Mouse (Mus musculus) c-Kit-positive CD71-negative TER-119-negative erythroid progenitor cells, embryonic 14.5 days (primary cell): ENCODE measurements around the gene Llgl1.
A peak's percentile ranks its signal among the peaks of the same experiment; 100 is the strongest.

Source experiments
- DNase-seq: peaks from one replicate; pipeline ENCODE4 v3.0.0-alpha.2; 2013; ENCODE audit warnings: low read depth

The Llgl1 gene

DNA sequence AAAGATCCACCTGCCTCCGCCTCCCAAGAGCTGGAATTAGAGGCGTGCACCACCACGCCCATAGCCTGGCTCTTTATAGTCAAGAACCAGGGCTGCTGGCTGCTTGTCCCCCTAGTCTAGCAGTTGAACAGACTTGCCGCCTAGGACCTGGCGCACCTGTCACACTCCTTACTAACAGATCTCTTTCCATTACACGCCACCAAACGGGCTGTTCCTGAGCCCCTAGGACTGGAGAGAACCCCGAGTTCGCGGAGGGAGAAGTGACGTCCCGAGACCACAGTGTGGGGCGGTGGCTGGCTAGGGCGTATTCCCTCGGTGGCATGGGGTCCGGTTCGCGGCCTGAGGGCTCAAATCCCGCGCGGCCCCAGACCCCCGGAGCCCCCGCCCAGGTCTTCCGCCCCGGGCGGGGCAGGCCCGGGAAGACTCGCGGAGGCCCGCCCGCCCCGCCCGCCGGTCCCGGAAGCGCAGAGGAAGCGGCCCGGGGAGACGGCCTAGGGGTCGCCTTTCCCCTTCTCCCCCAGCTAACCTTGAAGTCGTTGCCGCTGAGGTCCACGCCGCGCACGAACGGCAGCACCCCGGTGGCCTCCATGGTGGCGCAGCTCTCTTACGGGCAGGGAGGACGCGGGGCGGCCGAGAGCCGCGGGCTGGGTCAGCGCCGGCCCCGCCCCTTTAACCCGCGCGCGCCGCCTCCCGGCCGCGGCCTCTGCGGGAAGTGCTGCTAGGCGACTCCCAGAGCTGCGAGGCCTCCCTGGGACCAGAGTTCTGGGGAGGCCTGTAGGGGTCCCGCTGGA is 27.3 kb downstream of the Llgl1 start, which contains the start of gene Flii:
Flii (minus strand) TSS at position 663 of the 791 bp plus-strand sequence.
- peak; percentile 54 for DNase-seq

DNA sequence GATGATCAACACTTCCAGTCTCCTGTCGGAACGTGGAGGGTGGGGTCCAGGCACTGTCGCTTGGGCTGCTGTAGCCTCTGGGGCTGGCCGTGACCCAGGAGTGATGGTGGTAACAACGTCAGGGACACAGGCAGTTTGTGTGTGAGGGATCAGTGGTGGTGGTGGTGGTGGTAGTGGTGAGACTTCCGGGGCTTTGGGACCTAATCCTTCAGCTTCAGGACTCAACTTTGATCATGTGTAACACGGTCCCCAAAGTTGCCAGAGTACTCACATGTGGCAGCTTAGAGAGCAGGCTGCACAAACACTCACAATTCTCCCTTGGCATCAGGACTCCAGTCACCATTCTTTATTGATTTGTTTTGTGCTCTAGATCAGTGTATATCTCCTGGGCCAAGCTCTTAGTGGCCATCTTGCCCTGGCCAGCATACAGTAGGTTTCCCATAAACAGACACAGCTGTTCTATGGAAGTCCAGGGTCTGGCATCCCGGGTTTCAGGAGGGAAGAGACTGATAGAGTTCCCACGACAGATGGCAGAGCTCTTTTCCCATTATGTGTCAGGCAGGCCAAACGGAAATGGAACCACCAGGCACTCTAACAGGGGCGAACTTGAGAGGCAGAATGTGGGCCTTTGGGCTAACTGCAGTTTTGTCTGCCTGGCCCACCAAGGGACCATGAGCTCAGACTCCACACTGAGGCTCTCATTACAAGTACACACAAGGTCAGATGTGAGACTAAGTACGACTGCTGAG is 28.0 kb downstream of the Llgl1 start:
- peak; percentile 14 for DNase-seq

GRCm38 (mm10) chr11:60728260-60728761 is 28.8 kb downstream of the Llgl1 start, which contains the start of gene Mief2:
Gene Mief2 (plus strand): TSS chr11:60728398.
- DNase-seq, result peak; percentile 88

DNA sequence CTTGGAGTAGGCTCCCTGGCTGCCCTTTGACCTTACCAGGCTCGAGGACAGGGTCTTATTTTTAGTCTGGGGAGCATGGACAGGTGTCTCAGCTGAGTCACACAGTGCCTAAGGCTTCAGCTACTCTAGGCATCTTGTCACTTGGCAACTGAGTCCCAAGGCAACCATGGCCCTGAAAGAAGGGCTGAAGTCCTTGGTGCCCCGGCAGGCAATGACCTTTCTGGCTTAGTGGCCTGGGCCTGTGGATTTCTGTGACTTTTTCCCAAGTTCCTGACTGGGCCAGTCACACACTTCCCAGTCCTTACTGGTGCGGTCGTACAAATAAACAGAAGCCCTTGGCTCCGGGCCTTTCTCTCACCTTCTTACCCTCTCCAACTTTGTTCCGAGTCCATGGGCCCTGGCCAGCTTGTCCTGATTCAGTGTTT is 29.7 kb downstream of the Llgl1 start:
- DNase-seq, result no peak

GRCm38 (mm10) chr11:60730169-60730568 is 30.6 kb downstream of the Llgl1 start:
- no peak for DNase-seq

- DNase-seq, result no peak
These were observed 31.7 kb downstream of the Llgl1 start for GRCm38 (mm10) chr11:60731251-60731650.

GRCm38 (mm10) chr11:60734206-60734605 is 34.7 kb downstream of the Llgl1 start:
- DNase-seq, result no peak

GRCm38 (mm10) chr11:60735191-60735590 is 35.7 kb downstream of the Llgl1 start:
- no peak for DNase-seq

GRCm38 (mm10) chr11:60736491-60736890 is 37.0 kb downstream of the Llgl1 start:
- no peak for DNase-seq

- no peak for DNase-seq
These were observed 37.9 kb downstream of the Llgl1 start for GRCm38 (mm10) chr11:60737450-60737849.

GRCm38 (mm10) chr11:60740321-60740720 is 40.8 kb downstream of the Llgl1 start:
- DNase-seq, result no peak

DNA sequence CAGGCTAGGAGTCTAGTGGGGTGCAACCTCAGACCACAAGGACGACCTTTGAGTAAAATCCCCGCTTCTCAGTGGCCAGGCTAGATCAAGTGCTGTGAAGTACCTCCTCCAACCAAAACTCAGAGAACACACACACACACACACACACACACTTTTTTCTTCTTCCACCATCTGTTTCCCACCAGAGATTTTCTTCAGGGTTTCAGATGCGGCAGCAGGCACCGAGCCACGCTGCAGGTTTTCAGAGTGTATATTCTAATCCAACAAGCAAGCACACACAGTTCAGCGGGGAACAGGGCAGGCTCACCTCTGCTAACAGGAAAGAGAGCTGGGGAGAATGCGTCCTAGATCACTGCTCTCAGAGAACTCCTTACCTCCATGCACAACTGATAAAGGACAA is 56.0 kb downstream of the Llgl1 start:
- no peak for DNase-seq

DNA sequence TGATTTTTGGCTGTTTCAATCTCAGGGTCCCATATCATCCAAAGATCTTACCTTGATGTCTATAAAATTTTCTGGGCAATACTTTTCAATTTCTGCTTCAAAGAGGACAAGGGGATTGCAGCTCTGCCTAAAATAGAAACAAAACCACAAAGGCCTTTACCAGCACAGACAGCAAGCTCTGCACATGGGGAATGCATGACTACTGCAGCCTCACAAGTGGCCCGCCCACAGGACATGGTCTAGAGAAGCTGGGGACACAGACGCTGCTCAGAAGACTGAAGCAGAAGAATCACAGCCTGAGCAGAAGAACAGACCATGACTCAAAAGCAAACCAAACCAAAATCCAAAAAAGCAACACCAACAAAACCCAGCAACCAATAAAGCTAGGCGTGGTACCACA is 62.2 kb downstream of the Llgl1 start:
- DNase-seq, result no peak
